Mouse (Mus musculus) forebrain, embryonic 10.5 days (tissue): ENCODE results near the gene Trpt1. TPM values are rescaled to one million over a fixed set of nuclear protein-coding genes. Genes with fewer than 3 reads are reported as not detected.

ENCODE experiments used
- DNase-seq: peaks from one replicate; pipeline ENCODE4 v3.0.0-alpha.2; 2017; ENCODE audit warnings: low spot score; ENCODE audit errors: extremely low spot score
- H3K27ac ChIP-seq: fragments of 300-500 bp; sonication (generic); 2 replicates; pipeline ENCODE4 v1.5.1; 2016; ENCODE audit warnings: mild to moderate bottlenecking
- H3K27me3 ChIP-seq: fragments of 300-500 bp; sonication (generic); 2 replicates; pipeline ENCODE4 v1.6.1; 2016; ENCODE audit warnings: mild to moderate bottlenecking; ENCODE audit not compliant: poor library complexity, severe bottlenecking
- H3K36me3 ChIP-seq: fragments of 300-500 bp; sonication (generic); replicated peaks from 2 replicates; pipeline ENCODE4 v1.6.1; 2016; ENCODE audit warnings: mild to moderate bottlenecking, moderate library complexity
- H3K4me1 ChIP-seq: fragments of 300-500 bp; sonication (generic); 2 replicates; pipeline ENCODE4 v1.6.1; 2016
- H3K4me3 ChIP-seq: fragments of 300-500 bp; sonication (generic); 2 replicates; pipeline ENCODE4 v1.5.1; 2016; ENCODE audit warnings: mild to moderate bottlenecking, moderate library complexity
- H3K9me3 ChIP-seq: fragments of 300-500 bp; sonication (generic); 2 replicates; pipeline ENCODE4 v1.6.1; 2016; ENCODE audit warnings: mild to moderate bottlenecking, moderate library complexity
- WGBS: fragments of 180-500 bp; shearing (Covaris S2); methylation state at CpG from one replicate; pipeline ENCODE4 v1.1.7; 2016; 5-methylcytosine and 5-hydroxymethylcytosine counted together
- polyA plus RNA-seq: library from polyadenylated mRNA; unstranded; fragments of >200 nt; fragmentation: Nextera tagmentation; extraction: Ambion mirVana; gene quantifications from 2 replicates; pipeline ENCODE4 v1.2.1, GENCODE M21; 2016

Gene Trpt1
- polyA plus RNA-seq, 1 experiment from 2014 or later: 10.4 TPM

GRCm38 (mm10) chr19:6968491-6969271, 27.2 kb upstream of the Trpt1 start:
- Histone ChIP-seq H3K27me3 (peaks cover 56% of the 10 kb centered on the region), H3K4me3 (peak overlapping the region; percentile 65), H3K27ac (peak overlapping the region; percentile 81; the same call in 1 of the 2 replicates), H3K36me3 (peaks cover 31% of the 10 kb centered on the region), H3K9me3 (no peaks in the 10 kb centered on the region), H3K4me1 (peaks cover 57% of the 10 kb centered on the region)
- no peak for DNase-seq
- 14% methylated on average over 15 of the region's 15 CpGs for WGBS

DNA sequence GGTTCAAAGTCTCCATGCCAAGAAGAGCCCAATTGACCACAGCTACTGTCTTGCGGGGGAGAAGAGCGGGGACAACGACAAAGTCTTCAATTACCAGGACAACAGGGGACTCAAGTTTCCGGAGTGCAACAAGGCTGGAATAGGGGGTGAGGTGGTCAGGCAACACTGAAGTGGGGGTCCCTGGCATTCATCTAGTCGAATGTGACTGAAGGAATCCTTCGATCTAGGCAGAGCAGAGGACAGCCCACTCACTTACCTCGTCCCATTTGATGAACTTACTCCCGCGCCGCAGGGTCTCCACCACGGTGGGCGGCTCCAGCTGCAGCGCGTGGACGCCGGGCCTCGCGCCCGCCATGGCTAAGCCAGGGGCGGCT, 26.7 kb upstream of the Trpt1 start:
- DNase-seq: no peak
- H3K36me3 ChIP-seq: peaks cover 25% of the 10 kb centered on the region
- H3K4me3 ChIP-seq: peak overlapping the region; percentile 65
- peaks cover 63% of the 10 kb centered on the region for H3K4me1 ChIP-seq
- H3K9me3 ChIP-seq: no peaks in the 10 kb centered on the region
- H3K27ac ChIP-seq: peak overlapping the region; percentile 81
- 0% methylated on average over 20 of the region's 20 CpGs for WGBS
- peaks cover 56% of the 10 kb centered on the region for H3K27me3 ChIP-seq

GRCm38 (mm10) chr19:6969665-6970381, 26.1 kb upstream of the Trpt1 start:
- Histone ChIP-seq H3K4me3 (peak overlapping the region; percentile 65), H3K27me3 (peaks cover 56% of the 10 kb centered on the region), H3K9me3 (no peaks in the 10 kb centered on the region), H3K36me3 (peaks cover 19% of the 10 kb centered on the region), H3K4me1 (peaks cover 63% of the 10 kb centered on the region), H3K27ac (peak overlapping the region; percentile 81)
- 1% methylated on average over 54 of the region's 55 CpGs for WGBS
- DNase-seq: peak; percentile 52

GRCm38 (mm10) chr19:6970460-6971085, 25.4 kb upstream of the Trpt1 start:
- H3K4me1 ChIP-seq: peaks cover 63% of the 10 kb centered on the region
- peak overlapping the region; percentile 81 for H3K27ac ChIP-seq
- H3K9me3 ChIP-seq: no peaks in the 10 kb centered on the region
- peak overlapping the region; percentile 65 for H3K4me3 ChIP-seq
- H3K36me3 ChIP-seq: peaks cover 12% of the 10 kb centered on the region
- WGBS: 19% methylated on average over 11 of the region's 11 CpGs
- no peak for DNase-seq
- H3K27me3 ChIP-seq: peaks cover 56% of the 10 kb centered on the region

DNA sequence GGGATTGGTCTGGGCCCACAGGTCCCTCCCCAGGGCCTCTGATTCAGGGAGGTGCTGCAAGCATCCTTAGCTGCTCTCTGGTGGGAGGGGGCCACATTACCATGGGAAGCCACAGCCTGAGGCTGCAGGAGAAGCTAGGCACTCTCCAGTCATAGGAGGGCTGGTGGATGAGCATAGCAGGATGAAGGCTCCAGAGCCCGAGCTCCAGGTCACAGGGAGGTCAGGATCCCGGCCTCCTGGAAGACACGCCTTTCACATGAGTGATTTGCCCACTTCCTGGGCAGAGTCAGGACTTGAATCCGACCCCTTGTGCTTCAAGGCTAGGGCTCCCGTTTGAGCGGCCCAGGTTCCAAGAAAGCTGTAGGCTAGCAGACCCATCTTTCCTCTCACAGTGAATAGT, 24.3 kb upstream of the Trpt1 start:
- WGBS: 42% methylated on average over 6 of the region's 6 CpGs

GRCm38 (mm10) chr19:6972247-6972917, 23.5 kb upstream of the Trpt1 start:
- no peaks in the 10 kb centered on the region for H3K9me3 ChIP-seq
- peaks cover 80% of the 10 kb centered on the region for H3K4me1 ChIP-seq
- peaks cover 53% of the 10 kb centered on the region for H3K27me3 ChIP-seq
- peaks cover 16% of the 10 kb centered on the region for H3K36me3 ChIP-seq
- no peak overlapping the region for H3K27ac ChIP-seq
- 80% methylated on average over 13 of the region's 13 CpGs for WGBS
- DNase-seq: no peak
- no peak overlapping the region for H3K4me3 ChIP-seq

More for the DNA sequence above, 24.3 kb upstream of the Trpt1 start:
- H3K4me3 ChIP-seq: no peak overlapping the region
- DNase-seq: no peak
- peaks cover 73% of the 10 kb centered on the region for H3K4me1 ChIP-seq
- H3K27ac ChIP-seq: 0 out of 2 replicates have a peak overlapping the region, but pooled peaks have one; percentile 48
- H3K36me3 ChIP-seq: peaks cover 10% of the 10 kb centered on the region
- H3K9me3 ChIP-seq: no peaks in the 10 kb centered on the region
- H3K27me3 ChIP-seq: peaks cover 56% of the 10 kb centered on the region

DNA sequence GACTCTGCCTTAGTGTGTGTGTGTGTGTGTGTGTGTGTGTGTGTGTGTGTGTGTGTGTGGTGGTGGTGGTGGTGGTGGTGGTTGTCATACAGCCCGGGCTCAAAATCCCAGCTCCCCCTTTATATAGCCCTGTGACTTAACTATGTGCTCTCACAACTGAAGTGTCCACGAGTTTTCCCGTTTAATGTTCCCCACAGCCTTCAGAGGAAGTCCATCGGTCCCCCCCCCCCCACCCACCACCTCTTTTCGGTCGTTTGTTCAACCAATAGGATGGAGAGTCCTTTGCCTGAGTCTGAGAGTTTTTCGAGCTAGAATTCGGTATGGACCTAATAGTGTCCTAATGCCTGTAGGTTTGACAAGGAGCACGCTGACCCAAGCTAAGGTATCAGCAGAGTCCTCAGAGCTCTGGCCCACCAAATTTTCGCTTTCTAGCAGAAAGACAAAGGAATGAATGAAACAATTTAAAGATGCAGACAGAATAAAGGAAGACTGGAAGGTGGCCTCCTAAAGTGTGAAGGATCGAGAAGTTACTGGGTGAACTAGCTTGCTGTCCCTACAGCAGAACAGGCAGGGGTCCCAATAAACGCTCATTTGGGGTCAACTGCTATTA, 22.2 kb upstream of the Trpt1 start:
- DNase-seq: no peak
- Histone ChIP-seq H3K9me3 (no peaks in the 10 kb centered on the region), H3K27ac (peak overlapping the region; percentile 95), H3K27me3 (peaks cover 40% of the 10 kb centered on the region), H3K4me1 (peaks cover 81% of the 10 kb centered on the region), H3K4me3 (peak overlapping the region; percentile 86), H3K36me3 (peaks cover 29% of the 10 kb centered on the region)
- 39% methylated on average over 12 of the region's 12 CpGs for WGBS

DNA sequence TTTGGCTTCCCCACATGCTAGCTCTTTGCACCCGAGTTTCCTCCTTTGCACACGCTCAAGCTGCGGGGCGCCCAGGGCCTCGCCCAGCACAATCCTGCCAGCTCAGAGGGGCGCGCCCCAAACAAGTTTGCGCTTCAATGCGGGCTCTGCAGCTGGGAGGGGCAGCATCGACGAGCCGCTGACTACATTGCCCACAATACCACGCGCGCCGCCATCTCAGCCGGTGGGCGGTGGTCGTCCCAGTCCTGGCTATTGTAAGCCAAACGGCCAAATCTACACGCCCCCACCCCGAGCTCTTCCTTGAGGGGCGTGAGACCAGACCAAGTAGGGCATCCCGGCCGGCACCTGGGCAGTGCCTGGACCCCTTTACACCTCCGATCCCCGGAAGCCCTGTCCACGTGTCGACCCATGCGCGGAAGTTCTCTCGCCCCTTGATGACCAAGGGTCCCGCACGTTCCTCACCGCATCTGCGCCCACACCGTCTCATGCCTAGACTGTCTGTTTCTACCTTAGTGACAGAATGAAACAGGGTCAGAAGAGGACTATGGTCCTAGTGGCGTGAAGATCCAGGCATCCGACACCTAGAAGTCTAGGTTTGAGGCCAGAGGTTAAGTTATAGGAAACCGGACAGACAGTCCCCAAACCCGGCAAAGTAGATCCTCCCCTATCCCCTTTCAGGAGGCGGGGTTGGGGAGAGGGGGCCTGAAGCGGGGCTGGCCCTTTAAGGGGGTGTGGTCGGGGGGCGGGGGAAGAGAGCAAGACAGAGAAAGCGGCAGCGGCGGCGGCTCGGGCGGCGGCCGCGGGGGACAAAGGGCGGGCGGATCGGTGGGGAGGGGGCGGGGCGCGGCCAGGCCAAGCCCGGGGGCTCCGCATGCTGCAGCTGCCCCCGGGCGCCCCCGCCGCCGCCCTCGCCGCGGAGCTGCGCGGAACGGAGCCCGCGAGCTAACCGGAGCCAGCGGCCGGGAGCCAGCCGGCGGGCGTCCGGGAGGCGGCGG, 21.4 kb upstream of the Trpt1 start, which contains the start of gene Ppp1r14b:
Gene Ppp1r14b, plus strand, starts transcription at position 758 of the 995 bp plus-strand sequence.
- peaks cover 30% of the 10 kb centered on the region for H3K36me3 ChIP-seq
- H3K9me3 ChIP-seq: no peaks in the 10 kb centered on the region
- DNase-seq: peak; percentile 89
- H3K27me3 ChIP-seq: peaks cover 33% of the 10 kb centered on the region
- peaks cover 81% of the 10 kb centered on the region for H3K4me1 ChIP-seq
- under 1% methylated on average over 81 of the region's 84 CpGs for WGBS
- H3K27ac ChIP-seq: peak within 1 kb of the TSS; percentile 95
- peak within 1 kb of the TSS; percentile 86 for H3K4me3 ChIP-seq

DNA sequence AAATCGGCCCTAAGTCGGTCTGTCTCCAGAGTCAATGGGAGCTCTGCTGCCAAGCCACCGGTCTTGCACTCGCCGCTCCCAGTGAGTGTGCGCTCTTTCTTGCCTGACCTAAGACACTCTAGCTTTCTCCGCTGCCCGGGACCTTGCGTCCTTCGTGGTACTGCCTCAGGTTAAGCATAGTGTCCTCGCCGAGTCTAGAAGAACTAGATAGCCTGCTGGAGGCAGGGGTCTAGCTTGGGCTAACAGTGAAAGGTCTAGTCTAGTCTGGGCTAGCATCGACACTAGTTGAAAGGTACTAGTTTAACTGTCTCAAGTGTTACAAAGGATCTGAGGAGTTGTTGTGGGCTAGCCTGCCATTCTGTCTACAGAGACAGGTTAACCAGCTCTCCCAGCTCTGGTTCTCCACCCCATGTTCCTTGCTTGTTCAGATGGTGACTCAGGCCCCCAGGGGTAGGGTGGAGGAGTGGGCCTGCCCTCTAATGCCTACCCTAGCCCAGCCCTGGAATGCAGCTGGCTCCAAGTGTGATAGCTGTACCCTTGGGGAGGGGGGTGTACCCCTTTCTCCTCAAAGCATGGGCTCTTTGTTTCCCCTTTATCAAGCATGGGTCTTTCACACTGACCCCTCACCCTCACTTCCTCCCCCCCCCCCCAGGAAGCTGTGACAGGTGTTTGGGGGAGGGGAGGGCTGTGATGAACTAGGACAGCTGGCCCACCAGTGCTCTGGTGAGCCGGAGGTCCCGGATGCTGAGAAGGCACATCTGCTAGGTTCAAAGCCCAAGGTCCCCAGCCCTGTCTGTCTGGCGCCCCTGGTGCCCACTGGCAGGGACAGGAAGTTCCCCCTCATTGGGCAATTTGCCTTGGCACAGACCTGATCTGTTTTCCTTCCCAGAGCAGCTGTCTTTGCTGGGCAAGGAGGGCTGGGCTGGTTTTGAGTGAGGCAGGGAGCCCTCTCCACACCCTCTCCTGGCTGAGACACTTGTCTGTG, 20.1 kb upstream of the Trpt1 start, which contains the start of gene Plcb3:
Gene Plcb3, minus strand, starts transcription at position 934 of the 985 bp plus-strand sequence.
- peaks cover 20% of the 10 kb centered on the region for H3K27me3 ChIP-seq
- H3K27ac ChIP-seq: peak within 1 kb of the TSS; percentile 95
- under 1% methylated on average over 16 of the region's 16 CpGs for WGBS

More for the DNA sequence above, 20.1 kb upstream of the Trpt1 start, which contains the start of gene Plcb3:
- Histone ChIP-seq H3K36me3 (peaks cover 30% of the 10 kb centered on the region), H3K4me1 (peaks cover 80% of the 10 kb centered on the region), H3K9me3 (no peaks in the 10 kb centered on the region), H3K4me3 (peak within 1 kb of the TSS; percentile 86)
- peak; percentile 64 for DNase-seq
